Mouse (Mus musculus) kidney, adult 9 months (tissue): ENCODE data around the gene Eif4g1.

Experiments used
- DNase-seq: peaks from one replicate; pipeline ENCODE4 v3.0.0; 2022

The Eif4g1 gene

DNA sequence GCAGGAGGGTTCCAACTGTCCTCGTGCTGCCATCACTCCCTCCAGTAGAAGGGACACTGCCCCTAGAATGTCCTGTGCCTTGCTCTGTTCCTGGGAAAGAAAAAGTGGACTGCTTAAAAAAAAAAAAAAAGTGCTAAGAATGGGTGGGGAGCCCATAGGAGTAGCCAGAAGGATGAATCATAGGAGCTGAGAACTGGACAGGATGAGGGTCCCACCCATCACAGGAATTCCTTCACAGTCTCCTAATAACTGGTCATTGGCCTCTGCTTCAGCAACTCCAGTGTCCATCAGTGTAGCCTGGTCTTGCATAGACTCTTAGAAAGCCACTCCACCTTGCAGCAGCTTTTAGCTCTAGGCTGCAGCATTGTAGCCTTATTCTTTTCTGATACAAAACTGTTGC lies 58.3 kb downstream of the Eif4g1 start:
- DNase-seq: no peak

DNA sequence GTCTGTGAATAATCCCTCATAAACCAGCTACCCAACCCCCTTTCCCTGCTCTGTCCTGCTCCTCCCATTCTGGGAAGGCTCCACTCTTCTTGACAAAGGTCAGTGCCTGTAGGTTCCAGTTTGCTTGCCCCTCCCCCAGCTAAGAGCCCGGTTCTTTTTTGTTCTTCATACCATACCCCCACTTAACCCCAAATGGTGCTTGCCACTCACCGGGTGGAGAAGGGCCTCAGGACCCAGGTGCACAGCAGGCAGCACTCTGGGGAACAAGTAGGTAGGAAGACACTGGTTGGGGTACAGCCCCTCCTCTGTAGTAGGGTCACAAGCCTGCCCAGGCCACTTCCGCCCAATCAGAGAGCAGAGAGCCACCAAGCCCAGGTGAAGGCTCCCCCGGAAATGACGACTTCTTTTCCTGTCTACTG lies 62.2 kb downstream of the Eif4g1 start:
- peak; percentile 86 for DNase-seq

DNA sequence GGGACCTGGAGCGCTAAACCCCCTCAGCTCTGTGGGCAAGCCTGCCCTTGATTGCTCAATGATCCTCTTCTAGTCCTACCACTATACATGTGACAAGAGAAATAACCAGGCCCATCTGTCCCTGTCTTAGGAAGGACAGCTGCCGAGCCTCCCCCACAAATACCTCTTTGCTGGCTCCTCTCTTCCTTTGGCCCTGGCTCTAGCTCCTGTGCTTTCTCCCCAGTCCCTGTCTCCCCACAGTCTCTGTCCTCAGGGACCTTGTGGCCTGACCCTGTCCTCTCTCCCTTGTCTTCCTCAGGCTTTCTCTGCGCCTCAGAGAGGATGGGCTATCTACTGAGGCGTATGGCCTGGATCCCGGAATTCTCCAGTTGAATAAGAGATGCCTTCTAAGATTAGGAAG lies 63.6 kb downstream of the Eif4g1 start:
- no peak for DNase-seq

DNA sequence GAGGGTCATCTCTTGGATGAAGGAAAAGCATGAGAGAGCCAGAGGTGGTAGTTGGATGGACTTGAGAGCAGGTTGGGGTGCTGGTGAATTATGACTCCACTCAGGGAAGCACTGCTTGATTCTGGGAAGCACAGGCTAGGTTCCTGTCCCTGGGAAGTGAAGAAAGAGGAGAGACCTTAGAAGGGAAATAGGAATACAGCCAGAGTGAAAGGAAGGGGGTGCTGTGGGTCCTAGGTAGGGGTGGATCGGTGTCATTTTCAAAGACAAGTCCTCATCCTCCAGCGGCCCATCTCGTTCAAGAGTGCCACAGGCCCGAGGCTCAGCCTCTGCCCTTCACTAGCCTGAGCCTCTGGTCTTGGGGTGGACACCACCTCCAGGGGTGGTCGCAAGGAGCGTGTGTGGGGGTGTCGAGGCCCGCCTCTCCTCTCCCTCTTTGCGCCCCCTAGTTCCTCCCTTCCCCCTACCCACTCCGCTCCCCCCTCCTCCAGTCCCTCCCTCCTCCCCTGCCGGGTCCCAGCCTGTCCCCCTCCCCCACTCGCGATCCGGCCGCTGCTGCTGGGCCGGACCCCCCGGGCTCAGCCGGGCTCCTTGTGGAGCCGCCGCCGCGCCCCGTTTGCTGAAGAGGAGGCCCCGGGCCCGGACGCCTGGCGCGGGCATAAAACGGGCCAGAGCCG lies 64.3 kb downstream of the Eif4g1 start:
- no peak for DNase-seq

DNA sequence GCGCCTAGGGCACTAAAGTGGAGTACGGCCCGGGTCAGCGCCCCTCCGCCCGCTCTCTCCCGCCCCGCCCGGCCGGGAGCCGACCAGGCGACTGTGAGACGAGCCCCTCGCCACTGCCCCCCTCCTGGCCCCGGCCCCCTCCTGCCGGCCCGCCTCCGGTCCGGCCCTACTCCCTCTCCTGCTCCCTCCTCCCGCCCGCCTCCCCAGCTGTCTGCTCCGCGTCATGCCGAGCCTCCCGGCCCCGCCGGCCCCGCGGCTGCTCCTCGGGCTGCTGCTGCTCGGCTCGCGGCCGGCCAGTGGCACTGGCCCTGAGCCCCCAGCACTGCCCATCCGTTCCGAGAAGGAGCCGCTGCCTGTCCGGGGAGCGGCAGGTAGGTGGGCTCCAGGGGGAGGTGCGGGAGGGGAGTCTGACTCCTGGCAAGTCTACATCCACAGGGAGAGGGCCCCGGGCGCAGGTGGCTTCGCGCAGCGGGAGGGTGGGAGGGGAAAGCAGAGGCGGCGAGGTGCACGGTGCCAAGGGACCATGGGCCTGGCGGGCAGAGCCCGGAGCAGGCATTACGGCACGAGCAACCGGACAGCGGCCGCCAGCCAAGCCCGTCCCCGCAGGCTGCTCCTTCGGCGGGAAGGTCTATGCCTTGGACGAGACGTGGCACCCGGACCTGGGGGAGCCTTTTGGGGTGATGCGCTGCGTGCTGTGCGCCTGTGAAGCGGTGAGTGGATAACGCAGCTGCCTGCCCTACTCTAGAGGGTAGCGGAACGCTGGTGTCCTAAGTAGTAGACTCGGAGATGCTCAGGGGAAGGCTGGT lies 65.0 kb downstream of the Eif4g1 start, which contains the start of gene Chrd:
Gene Chrd (plus strand): TSS at position 203 of the 806 bp plus-strand sequence.
- DNase-seq: peak; percentile 45

DNA sequence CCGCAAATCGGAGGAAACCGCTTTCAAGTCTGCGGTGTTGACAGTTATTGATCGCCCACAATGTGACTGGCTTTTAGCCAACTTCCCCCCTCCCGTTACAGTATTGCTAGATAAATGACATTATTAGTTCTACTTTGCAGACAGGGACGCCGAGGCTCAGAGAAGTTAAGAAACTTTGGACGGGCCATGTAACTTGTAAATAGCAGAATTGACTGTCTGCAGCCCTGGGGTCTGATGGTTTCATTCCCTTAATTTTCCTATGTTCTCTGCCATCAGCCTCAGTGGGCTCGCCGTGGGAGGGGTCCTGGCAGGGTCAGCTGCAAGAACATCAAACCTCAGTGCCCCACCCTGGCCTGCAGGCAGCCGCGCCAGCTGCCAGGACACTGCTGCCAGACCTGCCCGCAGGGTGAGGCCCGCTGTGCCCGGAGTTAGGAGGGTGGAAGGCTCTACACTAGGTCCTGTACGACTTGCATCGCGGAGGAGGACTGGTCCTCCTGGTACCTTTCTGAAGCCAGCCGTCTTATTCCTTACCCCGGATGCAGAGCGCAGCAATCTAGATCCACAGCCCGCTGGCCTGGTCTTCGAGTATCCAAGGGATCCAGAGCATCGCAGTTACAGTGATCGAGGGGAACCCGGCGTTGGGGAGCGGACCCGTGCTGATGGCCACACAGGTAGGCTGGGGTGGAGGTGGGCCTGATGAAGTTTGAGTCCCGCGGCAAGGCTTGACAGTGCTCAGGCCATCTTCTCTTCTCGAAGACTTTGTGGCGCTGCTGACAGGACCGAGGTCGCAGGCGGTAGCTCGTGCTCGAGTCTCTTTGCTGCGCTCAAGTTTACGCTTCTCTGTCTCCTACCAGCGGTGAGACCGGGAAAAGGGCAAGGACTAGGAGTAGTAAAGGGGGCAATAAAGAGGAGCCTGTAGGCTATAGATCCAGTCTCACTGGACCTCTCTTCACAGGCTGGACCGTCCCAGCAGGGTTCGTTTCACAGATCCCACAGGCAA lies 65.9 kb downstream of the Eif4g1 start, which contains the start of gene Thpo:
Gene Thpo (minus strand): TSS at position 781 of the 1,000 bp plus-strand sequence.
- DNase-seq: no peak

DNA sequence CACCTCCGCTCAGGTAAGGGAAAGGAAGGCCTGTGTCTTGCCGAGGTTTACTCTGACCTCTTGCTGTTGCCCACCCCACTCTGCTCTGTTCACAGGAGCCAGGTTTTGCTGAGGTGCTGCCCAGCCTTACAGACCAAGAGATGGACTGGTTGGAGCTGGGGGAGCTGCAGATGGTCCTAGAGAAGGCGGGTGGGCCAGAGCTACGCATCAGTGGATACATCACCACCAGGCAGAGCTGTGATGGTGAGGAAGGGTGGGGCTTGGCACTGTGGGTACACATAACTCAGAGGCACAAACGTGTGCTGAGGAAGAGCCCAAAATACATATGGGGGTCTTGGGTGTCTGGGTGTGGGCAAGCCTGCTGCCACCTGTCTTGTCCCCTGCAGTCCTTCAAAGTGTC lies 67.5 kb downstream of the Eif4g1 start:
- no peak for DNase-seq

DNA sequence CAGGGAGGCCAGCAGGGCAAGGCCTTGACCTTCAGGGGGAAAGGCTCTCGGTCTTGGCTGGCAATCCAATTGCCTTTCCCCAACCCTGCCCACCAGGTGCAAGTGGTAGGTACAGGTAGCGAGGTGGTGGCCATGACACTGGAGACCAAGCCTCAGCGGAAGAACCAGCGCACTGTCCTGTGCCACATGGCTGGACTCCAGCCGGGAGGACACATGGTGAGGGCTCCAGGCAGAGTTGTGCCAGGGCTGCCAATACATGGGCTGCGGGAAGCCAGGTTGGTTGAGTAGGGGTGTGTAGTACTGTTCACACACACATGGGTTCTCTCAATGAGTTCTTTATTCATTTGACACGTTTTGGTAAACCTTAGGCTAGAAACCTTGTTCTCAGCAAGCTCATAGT lies 68.1 kb downstream of the Eif4g1 start:
- DNase-seq: no peak

DNA sequence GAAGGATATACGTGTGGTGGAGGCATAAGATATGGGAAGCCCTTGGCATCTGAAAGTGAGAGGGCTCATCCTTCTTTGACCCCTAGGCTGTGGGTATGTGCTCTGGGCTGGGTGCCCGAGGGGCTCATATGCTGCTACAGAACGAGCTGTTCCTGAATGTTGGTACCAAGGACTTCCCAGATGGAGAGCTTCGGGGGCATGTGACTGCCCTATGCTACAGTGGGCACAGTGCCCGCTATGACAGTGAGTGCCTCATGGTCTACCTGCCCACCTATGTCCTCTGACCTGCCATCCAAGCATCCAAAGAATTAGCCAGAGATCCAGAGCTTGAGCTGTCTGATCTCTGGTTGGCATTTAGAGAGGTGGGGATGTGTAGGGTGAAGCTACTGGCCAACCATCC lies 68.7 kb downstream of the Eif4g1 start:
- no peak for DNase-seq

DNA sequence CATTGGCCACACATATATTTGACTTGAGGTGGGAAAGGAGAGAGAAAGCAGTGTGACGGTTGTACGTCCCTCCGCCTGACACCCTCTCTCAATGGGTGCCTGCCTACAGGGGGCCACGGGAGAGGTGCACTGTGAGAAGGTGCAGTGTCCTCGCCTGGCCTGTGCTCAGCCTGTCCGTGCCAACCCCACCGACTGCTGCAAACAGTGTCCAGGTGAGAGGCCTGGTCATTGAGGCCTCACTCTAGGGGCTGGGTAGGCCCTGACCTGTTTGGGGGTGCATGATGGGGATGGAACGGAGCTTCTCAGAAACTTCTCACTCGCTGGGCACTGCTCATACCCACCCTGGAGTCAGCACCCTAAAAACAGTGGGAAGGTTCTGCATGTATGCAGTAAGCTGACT lies 71.7 kb downstream of the Eif4g1 start:
- DNase-seq: no peak
